Mouse (Mus musculus) adrenal gland (tissue): Measurements from ENCODE around the gene Dnttip1.
"Not testable (repeated sequence)": the region's sequence is repeated elsewhere in the genome, so short reads cannot be mapped to it uniquely, and the experiment has no call there.

Experiments used
- intact Hi-C: fragments of 180-260 bp; cut with DNase I; formaldehyde crosslinking; loops from one replicate; pipeline ENCODE4 v1.15.1; 2025

Gene Dnttip1

GRCm38 (mm10) chr2:164779481-164780086 is 33.8 kb downstream of the Dnttip1 start, which contains the start of gene Tnnc2:
TSS of gene Tnnc2 (minus strand) at chr2:164779967.
- intact Hi-C loops = no loop called here

GRCm38 (mm10) chr2:164781876-164782275 is 36.1 kb downstream of the Dnttip1 start:
- intact Hi-C loops = no loop called here

GRCm38 (mm10) chr2:164783926-164784581 is 38.3 kb downstream of the Dnttip1 start:
- intact Hi-C loops = no loop called here

GRCm38 (mm10) chr2:164784869-164785420 is 39.2 kb downstream of the Dnttip1 start:
- intact Hi-C loops = loop anchor here (5.0 kb wide), 1 partner anchor 38 kb away; the partner anchor contains the start of genes Dnttip1 and Wfdc3

- intact Hi-C loops = loop anchor here (5.0 kb wide), 1 partner anchor 38 kb away; the partner anchor contains the start of genes Dnttip1 and Wfdc3
Observed at GRCm38 (mm10) chr2:164785481-164786387, 40.0 kb downstream of the Dnttip1 start, which contains the start of gene Snx21. TSS of gene Snx21 (plus strand) at chr2:164785823.

- intact Hi-C loops = loop anchor here (5.0 kb wide), 1 partner anchor 39 kb away; the partner anchor contains the start of genes Dnttip1 and Wfdc3
Observed at GRCm38 (mm10) chr2:164786388-164786885, 40.7 kb downstream of the Dnttip1 start.

GRCm38 (mm10) chr2:164787032-164787431 is 41.2 kb downstream of the Dnttip1 start:
- intact Hi-C loops = loop anchor here (5.0 kb wide), 1 partner anchor 40 kb away; the partner anchor contains the start of genes Dnttip1 and Wfdc3

GRCm38 (mm10) chr2:164787779-164788178 is 42.0 kb downstream of the Dnttip1 start:
- intact Hi-C loops = loop anchor here (5.0 kb wide), 1 partner anchor 40 kb away; the partner anchor contains the start of genes Dnttip1 and Wfdc3

- intact Hi-C loops = loop anchor here (5.0 kb wide), 1 partner anchor 41 kb away; the partner anchor contains the start of genes Dnttip1 and Wfdc3
Observed at GRCm38 (mm10) chr2:164788411-164788810, 42.6 kb downstream of the Dnttip1 start.

- intact Hi-C loops = no loop called here
Observed at GRCm38 (mm10) chr2:164790451-164790850, 44.7 kb downstream of the Dnttip1 start.

GRCm38 (mm10) chr2:164791841-164792261 is 46.1 kb downstream of the Dnttip1 start:
- intact Hi-C loops = no loop called here

- intact Hi-C loops = no loop called here
Observed at GRCm38 (mm10) chr2:164792400-164793190, 46.8 kb downstream of the Dnttip1 start.

- intact Hi-C loops = no loop called here
Observed at GRCm38 (mm10) chr2:164793236-164793635, 47.5 kb downstream of the Dnttip1 start.

- intact Hi-C loops = no loop called here
Observed at GRCm38 (mm10) chr2:164793772-164794171, 48.0 kb downstream of the Dnttip1 start.

GRCm38 (mm10) chr2:164794293-164794692 is 48.5 kb downstream of the Dnttip1 start:
- intact Hi-C loops = no loop called here

GRCm38 (mm10) chr2:164795868-164796267 is 50.1 kb downstream of the Dnttip1 start:
- intact Hi-C loops = no loop called here

- intact Hi-C loops = not testable (repeated sequence)
Observed at GRCm38 (mm10) chr2:164798554-164798953, 52.8 kb downstream of the Dnttip1 start.

GRCm38 (mm10) chr2:164800252-164801004 is 54.6 kb downstream of the Dnttip1 start:
- intact Hi-C loops = no loop called here
